Mouse (Mus musculus) gastrocnemius, postnatal 10 days (tissue): ENCODE data around the gene Stx1b. TPM values are rescaled to one million over a fixed set of nuclear protein-coding genes. Genes with fewer than 3 reads are reported as not detected.
A peak's percentile ranks its signal among the peaks of the same experiment; 100 is the strongest.

Source experiments
- DNase-seq: peaks from one replicate; pipeline ENCODE4 v3.0.0; 2021; ENCODE audit warnings: mixed read lengths
- total RNA-seq, 2 experiments: library from RNA; stranded (reverse); gene quantifications; 2 replicates each; pipeline ENCODE4 v1.2.3; 2021

Stx1b gene
- total RNA-seq, 2 experiments from 2014 or later, result 3.0 to 4.6 TPM

DNA sequence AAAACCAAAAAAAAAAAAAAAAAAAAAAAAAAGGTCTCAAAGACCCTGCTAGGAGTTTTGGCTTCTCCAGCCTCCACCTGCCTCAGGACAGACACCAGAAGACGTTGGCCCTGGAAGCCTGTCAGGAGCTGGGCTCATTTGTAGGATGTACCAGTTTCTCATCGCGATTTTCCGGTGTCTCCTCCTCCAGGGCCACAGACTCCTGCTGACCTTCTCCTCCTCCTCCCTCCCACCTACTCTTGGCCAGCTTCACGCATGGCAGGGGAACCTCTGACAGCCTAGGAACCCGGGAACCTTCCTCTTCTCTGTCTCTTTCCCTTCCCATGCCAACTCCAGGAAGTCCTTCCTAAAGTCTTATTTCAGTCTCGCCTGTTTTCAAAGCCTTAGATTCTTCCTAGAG lies 7.3 kb downstream of the Stx1b start:
- DNase-seq, result no peak

GRCm38 (mm10) chr7:127815954-127816821 lies 8.2 kb downstream of the Stx1b start:
- DNase-seq, result peak; percentile 44

DNA sequence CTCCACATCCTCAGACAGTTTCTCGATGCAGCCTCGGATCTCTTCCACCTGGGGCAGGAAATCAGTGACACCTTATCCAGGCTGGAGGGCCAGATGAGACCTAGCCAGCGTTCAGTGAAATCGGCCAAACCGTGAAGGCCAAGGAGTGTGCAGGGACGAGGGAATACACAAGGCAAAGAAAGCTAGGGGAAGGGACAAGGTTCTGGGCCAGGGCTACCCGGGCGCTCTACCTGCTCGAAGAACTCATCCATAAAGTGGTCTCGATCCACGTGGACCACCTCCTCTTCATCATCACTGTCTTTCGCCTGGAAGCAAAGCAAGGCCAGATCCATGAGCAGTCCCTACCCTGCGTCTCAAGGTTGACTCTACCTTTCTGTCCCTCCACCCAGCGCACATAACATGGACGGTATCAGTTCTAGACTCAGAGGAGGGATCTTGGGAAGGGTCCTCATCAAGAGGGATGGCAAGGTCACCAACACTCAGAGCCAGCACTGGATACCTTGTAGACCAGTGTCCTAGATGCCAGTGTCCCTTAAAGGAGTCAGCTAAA lies 9.2 kb downstream of the Stx1b start:
- no peak for DNase-seq

GRCm38 (mm10) chr7:127814241-127814921 lies 10.0 kb downstream of the Stx1b start:
- DNase-seq, result peak; percentile 75

- DNase-seq, result no peak
These were observed 10.5 kb downstream of the Stx1b start for GRCm38 (mm10) chr7:127813821-127814220.

DNA sequence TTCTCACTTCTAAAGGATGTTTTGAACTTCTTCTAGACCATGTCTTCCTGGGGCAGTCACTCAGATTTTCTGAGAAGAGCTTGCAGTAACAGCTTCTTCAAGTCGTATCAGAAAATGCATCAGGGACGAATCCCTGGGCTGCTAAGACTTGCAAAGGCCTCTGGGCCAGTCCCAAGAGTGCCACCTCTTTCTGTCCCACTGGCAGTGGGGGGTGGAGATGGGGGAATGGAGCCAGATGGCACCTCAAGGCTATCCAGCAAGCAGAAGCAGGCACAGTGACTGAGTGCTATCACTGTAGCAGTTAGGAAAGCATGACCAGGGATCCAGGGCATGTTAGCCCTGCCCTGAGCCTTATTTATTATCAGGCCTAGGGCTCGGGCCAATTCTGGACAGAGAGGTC lies 12.1 kb downstream of the Stx1b start:
- DNase-seq, result no peak

- no peak for DNase-seq
These were observed 13.1 kb downstream of the Stx1b start for GRCm38 (mm10) chr7:127811240-127811639.

DNA sequence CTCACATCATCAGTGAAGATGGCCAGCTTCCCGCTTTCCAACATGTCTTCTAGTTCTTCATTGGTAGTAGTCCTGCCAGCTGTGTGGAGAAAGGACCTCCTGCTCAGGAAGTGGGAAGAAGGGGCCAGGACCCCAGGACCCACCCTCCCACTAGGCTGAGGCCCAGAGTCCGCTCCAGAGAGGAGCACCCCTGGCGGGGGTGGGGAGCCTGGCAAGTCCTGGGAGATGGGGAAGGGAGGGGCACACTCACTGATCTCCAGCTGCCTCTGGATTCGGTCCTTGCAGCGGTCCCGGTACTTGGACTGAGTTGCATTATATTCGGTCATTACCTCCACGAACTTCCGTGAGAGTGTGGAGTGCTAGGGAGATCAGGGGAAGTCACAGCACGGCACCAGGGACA lies 13.7 kb downstream of the Stx1b start:
- no peak for DNase-seq

- no peak for DNase-seq
These were observed 14.5 kb downstream of the Stx1b start for GRCm38 (mm10) chr7:127809846-127810245.

DNA sequence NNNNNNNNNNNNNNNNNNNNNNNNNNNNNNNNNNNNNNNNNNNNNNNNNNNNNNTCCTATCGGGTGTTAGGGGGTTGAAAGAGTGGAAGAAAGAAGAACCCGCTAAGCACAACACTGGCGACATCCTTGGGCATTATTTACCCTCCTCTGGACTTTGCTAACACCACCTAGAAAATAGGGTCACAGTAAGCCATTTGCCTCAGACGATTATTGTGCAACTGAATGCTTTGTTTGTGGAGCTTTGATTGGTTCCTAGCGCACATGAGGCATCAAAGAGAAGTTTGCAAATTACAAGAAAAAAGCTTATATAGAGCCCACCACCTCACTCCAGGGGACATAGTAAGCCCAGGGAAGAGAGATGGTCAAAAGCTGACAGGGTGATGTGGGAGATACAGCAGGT lies 15.5 kb downstream of the Stx1b start:
- no peak for DNase-seq

- DNase-seq, result no peak
These were observed 22.0 kb downstream of the Stx1b start for GRCm38 (mm10) chr7:127802313-127802712.

- no peak for DNase-seq
These were observed 23.2 kb downstream of the Stx1b start for GRCm38 (mm10) chr7:127801010-127801621.

- peak; percentile 96 for DNase-seq
These were observed 23.8 kb downstream of the Stx1b start, which contains the start of gene Hsd3b7 for GRCm38 (mm10) chr7:127800435-127801009. Gene Hsd3b7 (plus strand): TSS chr7:127800604.

DNA sequence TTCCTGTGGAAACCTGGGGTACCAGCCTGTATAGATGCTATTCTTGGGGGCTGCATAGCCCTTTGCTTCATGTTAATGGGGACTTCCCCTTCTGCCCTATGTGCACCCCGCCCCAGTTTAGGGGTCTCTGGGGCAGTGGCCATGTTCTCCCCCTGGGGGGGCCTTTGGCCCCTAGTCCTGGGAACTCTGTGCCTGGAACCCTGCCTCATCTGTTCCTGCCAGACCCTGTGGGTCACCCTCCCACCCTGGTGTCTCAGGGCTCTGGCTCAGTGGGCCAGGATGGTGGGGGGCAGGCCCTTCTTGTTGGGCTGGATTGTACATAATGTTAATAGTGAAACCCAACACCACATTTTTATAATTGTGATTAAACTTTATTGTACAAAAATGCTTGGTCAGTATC lies 24.6 kb downstream of the Stx1b start:
- DNase-seq, result no peak

GRCm38 (mm10) chr7:127799211-127799610 lies 25.1 kb downstream of the Stx1b start:
- no peak for DNase-seq

GRCm38 (mm10) chr7:127798591-127798990 lies 25.8 kb downstream of the Stx1b start:
- DNase-seq, result no peak

DNA sequence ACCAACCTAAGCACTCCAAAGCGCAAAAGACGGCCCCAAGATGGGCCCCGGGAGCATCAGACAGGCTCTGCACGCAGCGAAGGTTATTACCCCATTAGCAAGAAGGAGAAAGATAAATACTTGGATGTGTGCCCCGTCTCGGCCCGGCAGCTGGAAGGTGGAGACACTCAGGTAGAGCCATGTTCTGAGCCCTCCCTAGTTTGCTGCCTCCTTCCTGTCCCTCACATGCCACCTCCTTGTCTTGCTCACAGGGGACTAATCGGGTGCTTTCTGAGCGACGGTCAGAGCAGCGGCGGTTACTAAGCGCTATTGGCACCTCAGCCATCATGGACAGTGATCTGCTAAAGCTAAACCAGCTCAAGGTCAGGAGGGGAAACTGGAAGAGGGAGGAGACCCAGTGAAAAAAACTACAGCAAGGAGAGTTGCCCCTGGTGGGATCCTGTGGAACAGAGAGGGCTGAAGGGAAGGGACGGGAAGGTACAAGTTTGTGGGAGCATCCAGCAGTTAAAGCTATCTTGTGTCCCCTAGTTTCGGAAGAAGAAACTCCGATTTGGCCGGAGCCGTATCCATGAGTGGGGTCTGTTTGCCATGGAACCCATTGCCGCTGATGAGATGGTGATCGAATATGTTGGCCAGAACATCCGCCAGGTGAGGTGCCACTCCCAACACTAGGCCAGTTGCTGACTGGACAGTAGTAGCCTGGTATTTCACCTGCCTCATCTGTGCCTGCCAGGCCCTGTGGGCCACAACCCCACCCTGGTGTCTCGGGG lies 27.1 kb downstream of the Stx1b start:
- DNase-seq, result no peak

DNA sequence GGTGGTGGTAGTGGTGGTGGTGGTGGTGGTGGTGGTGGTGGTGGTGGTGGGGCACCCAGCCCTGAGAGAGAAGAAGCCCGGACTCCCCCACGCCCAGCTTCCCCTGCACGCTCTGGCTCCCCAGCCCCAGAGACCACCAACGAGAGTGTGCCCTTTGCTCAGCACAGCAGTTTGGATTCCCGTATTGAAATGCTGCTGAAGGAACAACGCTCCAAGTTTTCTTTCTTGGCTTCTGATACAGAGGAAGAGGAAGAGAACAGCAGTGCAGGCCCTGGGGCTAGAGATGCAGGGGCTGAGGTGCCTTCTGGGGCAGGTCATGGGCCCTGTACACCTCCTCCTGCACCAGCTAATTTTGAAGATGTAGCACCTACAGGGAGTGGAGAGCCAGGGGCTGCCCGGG lies 39.0 kb downstream of the Stx1b start, which contains the start of gene Gm49388:
Gm49388 (plus strand) TSS at position 301 of the 400 bp plus-strand sequence.
- no peak for DNase-seq

DNA sequence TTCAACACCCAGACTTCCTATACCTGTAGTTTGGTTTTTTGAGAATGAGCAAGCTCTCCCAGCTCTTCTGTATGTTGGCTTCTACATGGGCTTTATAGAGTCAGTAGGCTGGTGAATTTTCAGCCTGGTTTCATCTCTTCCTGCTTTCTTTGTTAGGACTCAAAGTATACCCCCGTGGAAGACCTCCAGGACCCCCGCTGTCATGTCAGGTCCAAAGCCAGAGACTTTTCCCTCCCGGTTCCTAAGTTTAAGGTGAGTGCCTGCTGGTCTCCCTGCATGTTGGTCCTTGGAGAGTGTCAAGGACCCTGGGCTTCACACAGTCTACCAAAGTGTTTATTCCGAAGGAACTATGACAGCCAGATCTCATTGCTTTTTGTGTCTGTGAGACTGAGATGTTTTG lies 46.0 kb downstream of the Stx1b start:
- DNase-seq, result no peak

DNA sequence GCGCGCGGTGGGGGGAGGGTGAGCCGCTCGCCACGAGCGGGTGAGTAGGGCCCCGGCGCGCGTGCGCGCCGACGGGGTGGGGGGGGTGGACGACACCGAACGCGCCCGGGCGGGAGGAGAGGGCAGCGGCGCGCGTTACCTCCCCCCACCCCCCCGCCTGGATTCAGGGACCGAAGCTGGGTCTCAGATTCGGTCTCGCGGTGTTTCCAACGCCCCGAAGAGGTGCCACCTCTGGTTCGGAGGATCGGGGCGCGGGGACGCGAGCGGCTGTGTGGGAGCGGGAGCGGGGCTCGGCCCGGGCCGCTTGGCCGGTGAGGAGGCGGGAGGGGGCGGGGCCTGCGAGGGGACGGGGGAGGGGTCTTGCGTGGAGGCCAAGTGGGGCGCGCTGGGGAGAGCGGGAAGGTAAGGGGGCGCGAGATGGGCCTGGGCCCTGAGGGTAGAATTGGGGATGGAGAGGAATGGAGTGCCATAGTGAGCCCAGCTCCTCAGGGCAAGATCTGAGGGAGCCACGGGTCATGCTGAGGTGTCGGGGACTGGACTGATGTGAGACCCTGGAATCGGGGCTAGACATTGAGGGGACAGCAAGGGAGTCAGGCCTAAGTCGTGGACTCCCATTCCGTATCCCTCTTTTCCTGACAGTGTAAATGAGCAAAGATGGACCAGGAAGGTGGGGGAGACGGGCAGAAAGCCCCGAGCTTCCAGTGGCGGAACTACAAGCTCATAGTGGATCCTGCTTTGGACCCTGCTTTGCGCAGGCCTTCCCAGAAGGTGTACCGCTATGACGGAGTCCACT lies 46.7 kb downstream of the Stx1b start:
- DNase-seq, result peak; percentile 72
